Mouse (Mus musculus) heart, embryonic 15.5 days (tissue): ENCODE results near the gene Tpst2. TPM values are rescaled to one million over a fixed set of nuclear protein-coding genes. Genes with fewer than 3 reads are reported as not detected.

Experiments used
- ATAC-seq: fragments of 200-750 bp; cut with Nextera tagmentation; replicated peaks from 2 replicates; pipeline ENCODE4 v1.8.0; 2017; ENCODE audit warnings: low read depth, moderate TSS enrichment; ENCODE audit not compliant: insufficient number of reproducible peaks, insufficient read depth, low FRiP score
- H3K27ac ChIP-seq: fragments of 300-500 bp; sonication (generic); 2 replicates; pipeline ENCODE4 v1.5.1; 2015; ENCODE audit warnings: mild to moderate bottlenecking, inconsistent platforms
- H3K27me3 ChIP-seq: fragments of 300-500 bp; sonication (generic); 2 replicates; pipeline ENCODE4 v1.6.1; 2015; ENCODE audit warnings: inconsistent platforms
- H3K36me3 ChIP-seq: fragments of 300-500 bp; sonication (generic); 2 replicates; pipeline ENCODE4 v1.6.1; 2015; ENCODE audit warnings: mild to moderate bottlenecking, inconsistent platforms
- H3K4me1 ChIP-seq: fragments of 300-500 bp; sonication (generic); replicated peaks from 2 replicates; pipeline ENCODE4 v1.6.1; 2015; ENCODE audit warnings: inconsistent platforms
- H3K4me2 ChIP-seq: fragments of 300-500 bp; sonication (generic); 2 replicates; pipeline ENCODE4 v1.6.1; 2015; ENCODE audit warnings: inconsistent platforms, mild to moderate bottlenecking, moderate library complexity
- H3K4me3 ChIP-seq: fragments of 300-500 bp; sonication (generic); 2 replicates; pipeline ENCODE4 v1.5.1; 2015; ENCODE audit warnings: mild to moderate bottlenecking, inconsistent platforms
- H3K9ac ChIP-seq: fragments of 300-500 bp; sonication (generic); 2 replicates; pipeline ENCODE4 v1.6.1; 2015; ENCODE audit warnings: mild to moderate bottlenecking, inconsistent platforms
- H3K9me3 ChIP-seq: fragments of 300-500 bp; sonication (generic); replicated peaks from 2 replicates; pipeline ENCODE4 v1.6.1; 2016; ENCODE audit warnings: inconsistent platforms
- WGBS: fragments of 180-500 bp; shearing (Covaris S2); methylation state at CpG from one replicate; pipeline ENCODE4 v1.1.7; 2015; ENCODE audit warnings: mixed read lengths; 5-methylcytosine and 5-hydroxymethylcytosine counted together
- polyA plus RNA-seq: library from polyadenylated mRNA; unstranded; fragments of >200 nt; fragmentation: Nextera tagmentation; extraction: Ambion mirVana; gene quantifications from 2 replicates; pipeline ENCODE4 v1.2.1, GENCODE M21; 2015

Gene Tpst2
- 38.5 and 47.8 TPM in 2 replicates for polyA plus RNA-seq

DNA sequence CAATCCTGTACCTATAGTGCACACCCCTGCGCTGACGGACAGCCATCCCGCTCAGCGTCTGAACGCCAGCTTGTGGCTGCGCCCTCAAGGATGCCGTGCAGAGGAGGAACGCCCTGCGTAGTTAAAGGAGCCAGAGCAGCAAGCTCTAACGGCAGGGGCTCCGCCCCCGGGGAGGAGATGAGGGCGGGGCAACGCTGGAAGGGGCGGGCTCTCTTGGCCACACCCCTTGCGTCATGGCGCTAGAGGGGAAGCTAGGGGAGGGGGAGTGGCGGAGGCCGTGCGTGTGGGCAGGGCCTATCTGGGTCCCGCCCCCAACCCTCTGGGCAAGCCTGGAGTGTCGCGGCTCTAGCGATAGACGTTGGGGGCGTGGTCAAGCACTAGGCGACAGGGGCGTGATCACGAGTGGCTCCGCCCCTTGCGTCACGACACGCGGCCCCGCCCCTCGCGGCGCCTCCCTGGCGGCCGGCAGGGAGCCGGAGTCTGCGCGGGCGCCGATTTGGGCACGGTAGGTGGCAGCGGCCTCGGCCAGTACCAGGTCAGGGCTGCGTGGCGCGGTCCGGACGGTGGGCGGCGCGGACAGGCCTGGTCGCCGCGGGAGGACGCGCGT lies at the start of gene Tpst2:
TSS of gene Tpst2 (plus strand) at position 425 of the 607 bp plus-strand sequence.
- peak within 1 kb of the TSS; percentile 89 for H3K9ac ChIP-seq
- H3K36me3 ChIP-seq = no peaks in the 10 kb centered on the region
- H3K4me2 ChIP-seq = peak within 1 kb of the TSS; percentile 82
- under 1% methylated on average over 54 of the region's 62 CpGs for WGBS
- H3K27ac ChIP-seq = peak within 1 kb of the TSS; percentile 75
- peak within 1 kb of the TSS; percentile 80 for H3K4me3 ChIP-seq
- peak; percentile 97 for ATAC-seq
- H3K27me3 ChIP-seq = 0 out of 2 replicates have a peak, but pooled peaks cover 4% of the 10 kb centered on the region
- no peaks in the 10 kb centered on the region for H3K9me3 ChIP-seq
- peaks cover 39% of the 10 kb centered on the region for H3K4me1 ChIP-seq

DNA sequence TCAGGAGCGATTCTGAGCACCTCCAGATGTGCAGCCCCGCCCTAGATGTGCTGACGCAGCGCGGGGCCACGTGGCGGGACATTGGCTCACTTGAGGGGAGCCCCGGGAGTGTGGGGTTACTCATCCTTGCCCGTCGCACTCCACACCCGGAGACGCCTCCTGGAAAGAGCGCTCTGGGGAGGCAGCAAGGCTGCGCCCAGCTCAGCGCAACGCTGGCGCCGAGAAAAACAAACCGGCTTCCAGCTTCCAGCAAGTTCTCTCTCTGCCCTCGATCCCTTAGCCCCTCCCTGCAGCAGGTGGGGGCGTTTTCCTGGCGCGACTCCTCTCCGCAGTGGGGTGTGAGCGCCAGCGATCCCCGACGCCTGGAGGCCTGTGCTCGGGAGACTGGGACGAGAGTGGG lies 49.1 kb upstream of the Tpst2 start:
- Histone ChIP-seq H3K4me1 (peaks cover 17% of the 10 kb centered on the region), H3K4me2 (peak overlapping the region; percentile 47), H3K4me3 (peak overlapping the region; percentile 31), H3K27me3 (peaks cover 93% of the 10 kb centered on the region), H3K9me3 (no peaks in the 10 kb centered on the region), H3K27ac (no peak overlapping the region), H3K9ac (no peak overlapping the region), H3K36me3 (no peaks in the 10 kb centered on the region)
- ATAC-seq = no peak
- 1% methylated on average over 30 of the region's 30 CpGs for WGBS

DNA sequence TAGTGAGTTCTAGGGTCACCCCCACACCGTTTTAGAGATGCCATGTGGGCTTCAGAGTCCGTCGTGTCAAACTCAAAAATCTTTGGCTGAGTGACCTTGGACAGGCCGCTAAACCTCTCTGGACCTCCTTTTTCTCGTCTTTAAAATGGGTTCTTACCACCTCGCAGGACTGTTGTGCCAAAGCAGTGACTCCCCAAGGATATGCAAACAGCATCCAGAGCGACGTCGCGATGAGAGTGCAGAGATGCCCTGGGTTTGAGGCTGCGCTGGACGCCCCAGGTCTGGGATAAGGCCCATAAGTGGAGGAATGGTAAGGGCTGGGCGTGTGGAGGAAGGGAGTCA lies 48.6 kb upstream of the Tpst2 start:
- H3K27ac ChIP-seq = no peak overlapping the region
- no peaks in the 10 kb centered on the region for H3K9me3 ChIP-seq
- H3K36me3 ChIP-seq = no peaks in the 10 kb centered on the region
- no peak overlapping the region for H3K9ac ChIP-seq
- 2% methylated on average over 13 of the region's 13 CpGs for WGBS
- no peak for ATAC-seq
- peaks cover 17% of the 10 kb centered on the region for H3K4me1 ChIP-seq
- H3K27me3 ChIP-seq = peaks cover 92% of the 10 kb centered on the region
- H3K4me3 ChIP-seq = peak overlapping the region; percentile 31
- peak overlapping the region; percentile 53; the same call in 1 of the 2 replicates for H3K4me2 ChIP-seq

DNA sequence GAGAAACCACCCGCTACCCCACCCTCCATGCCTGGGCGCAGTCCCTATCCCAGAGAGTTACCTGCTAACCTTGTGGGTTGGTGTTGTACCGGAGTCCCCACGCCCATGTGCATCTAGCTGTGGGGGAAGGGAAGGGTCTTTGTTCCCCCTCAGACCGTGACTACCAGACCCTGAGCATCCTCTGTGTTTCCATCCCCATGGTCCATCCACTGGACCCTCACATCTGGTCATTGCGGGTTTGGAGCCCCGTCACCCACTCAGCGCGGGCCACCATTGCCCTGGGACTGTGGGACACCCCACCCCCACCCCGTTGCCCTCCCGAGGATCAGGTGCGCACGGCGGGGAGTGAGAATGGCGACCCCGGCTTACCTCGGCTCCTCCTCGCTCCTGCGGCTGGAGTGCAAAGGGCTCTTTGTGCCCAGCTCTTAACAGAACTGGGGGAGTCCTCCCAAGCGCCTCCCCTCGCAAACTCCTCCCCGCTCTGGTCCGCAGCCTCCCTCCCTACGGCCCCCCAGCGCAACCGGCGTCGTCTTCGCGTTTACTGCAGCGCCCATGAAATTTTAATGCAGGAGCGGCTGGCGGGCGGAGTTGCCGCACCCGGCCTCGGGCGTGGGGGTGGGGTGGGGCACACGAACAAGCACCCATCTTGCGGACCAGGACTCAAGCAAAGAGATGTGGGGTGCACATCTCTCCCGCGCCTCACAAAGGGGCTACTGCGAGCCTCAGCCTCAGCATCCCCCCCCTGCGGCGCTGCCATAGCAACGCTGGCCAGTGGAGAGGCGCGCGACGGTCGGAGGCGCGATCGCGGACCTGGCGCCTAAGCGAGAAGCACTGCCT lies 48.0 kb upstream of the Tpst2 start:
- H3K36me3 ChIP-seq = no peaks in the 10 kb centered on the region
- no peak; the same call in 1 of the 2 replicates for ATAC-seq
- 1% methylated on average over 57 of the region's 57 CpGs for WGBS
- H3K27ac ChIP-seq = no peak overlapping the region
- peak overlapping the region; percentile 53 for H3K4me2 ChIP-seq
- peaks cover 17% of the 10 kb centered on the region for H3K4me1 ChIP-seq
- no peak overlapping the region for H3K9ac ChIP-seq
- H3K9me3 ChIP-seq = no peaks in the 10 kb centered on the region
- peaks cover 88% of the 10 kb centered on the region for H3K27me3 ChIP-seq
- H3K4me3 ChIP-seq = peak overlapping the region; percentile 31

DNA sequence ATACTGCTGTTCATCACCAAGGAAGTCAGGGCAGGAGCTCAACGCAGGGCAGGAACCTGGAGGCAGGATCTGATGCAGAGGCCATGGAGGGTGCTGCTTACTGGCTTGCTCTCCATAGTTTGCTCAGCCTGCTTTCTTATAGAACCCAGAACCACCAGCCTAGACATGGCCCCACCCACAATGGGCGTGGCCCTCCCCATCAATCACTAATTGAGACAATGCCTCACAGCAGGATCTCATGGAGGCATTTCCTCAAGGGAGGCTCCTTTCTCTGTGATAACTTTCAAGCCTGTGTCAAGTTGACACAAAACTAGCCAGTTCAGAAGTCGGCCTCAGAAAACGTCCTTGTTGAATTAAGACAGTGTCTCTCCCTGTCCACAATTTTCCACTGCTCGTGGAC lies 40.7 kb upstream of the Tpst2 start:
- H3K4me3 ChIP-seq = no peak overlapping the region
- no peak overlapping the region for H3K4me2 ChIP-seq
- H3K9ac ChIP-seq = no peak overlapping the region
- H3K27ac ChIP-seq = no peak overlapping the region
- H3K27me3 ChIP-seq = peaks cover 50% of the 10 kb centered on the region
- H3K36me3 ChIP-seq = no peaks in the 10 kb centered on the region
- H3K4me1 ChIP-seq = peaks cover 4% of the 10 kb centered on the region; the same call in 1 of the 2 replicates
- no peaks in the 10 kb centered on the region for H3K9me3 ChIP-seq
- 58% methylated on average over 5 of the region's 5 CpGs for WGBS
- no peak for ATAC-seq

DNA sequence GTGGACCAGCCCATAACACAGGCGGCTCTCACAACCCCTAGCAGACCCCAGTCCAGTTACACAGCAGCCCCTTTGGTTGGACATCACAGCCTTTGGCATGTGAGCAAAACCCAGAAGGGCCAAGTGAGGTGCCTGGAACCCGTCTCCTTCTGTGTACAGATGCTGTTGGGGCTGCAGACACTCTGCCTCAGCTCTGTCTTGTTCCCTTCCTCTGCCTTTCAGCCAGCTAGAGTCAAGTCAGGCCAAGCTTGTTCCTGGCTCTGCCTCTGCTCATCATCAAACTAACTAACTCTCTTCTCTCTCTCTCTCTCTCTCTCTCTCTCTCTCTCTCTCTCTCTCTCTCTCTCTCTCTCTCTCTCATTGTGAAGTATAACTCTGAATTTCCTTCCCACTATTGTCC lies 39.9 kb upstream of the Tpst2 start:
- WGBS = 59% methylated on average over 2 of the region's 2 CpGs
- H3K4me2 ChIP-seq = no peak overlapping the region
- peaks cover 4% of the 10 kb centered on the region; the same call in 1 of the 2 replicates for H3K4me1 ChIP-seq
- peaks cover 42% of the 10 kb centered on the region for H3K27me3 ChIP-seq
- no peaks in the 10 kb centered on the region for H3K9me3 ChIP-seq
- H3K36me3 ChIP-seq = no peaks in the 10 kb centered on the region
- ATAC-seq = no peak
- H3K4me3 ChIP-seq = no peak overlapping the region
- H3K27ac ChIP-seq = no peak overlapping the region
- H3K9ac ChIP-seq = no peak overlapping the region

DNA sequence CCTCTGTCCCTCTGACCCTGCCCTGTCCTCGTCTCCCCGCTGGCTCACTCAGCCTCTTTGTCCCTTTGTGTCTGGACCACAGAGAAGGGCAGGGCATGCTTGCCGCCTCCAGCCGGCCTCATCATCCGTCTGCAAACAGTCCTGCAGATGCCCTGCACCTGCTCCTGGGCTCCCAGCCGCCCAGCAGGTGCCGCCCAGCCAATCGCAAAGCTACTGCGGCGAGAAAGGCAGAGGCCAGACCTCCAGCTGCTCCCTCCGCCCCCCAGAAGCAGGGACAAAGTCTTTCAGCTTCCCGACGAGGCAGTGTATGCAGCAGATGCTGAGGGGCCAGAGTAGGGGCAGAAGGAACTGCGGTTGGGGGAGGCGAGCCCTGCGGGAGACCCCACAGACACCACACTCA lies 39.1 kb upstream of the Tpst2 start:
- H3K9ac ChIP-seq = no peak overlapping the region
- no peak for ATAC-seq
- H3K4me2 ChIP-seq = no peak overlapping the region
- H3K4me3 ChIP-seq = no peak overlapping the region
- H3K9me3 ChIP-seq = no peaks in the 10 kb centered on the region
- no peaks in the 10 kb centered on the region for H3K36me3 ChIP-seq
- peaks cover 4% of the 10 kb centered on the region; the same call in 1 of the 2 replicates for H3K4me1 ChIP-seq
- WGBS = 7% methylated on average over 16 of the region's 16 CpGs
- peaks cover 36% of the 10 kb centered on the region for H3K27me3 ChIP-seq
- H3K27ac ChIP-seq = no peak overlapping the region

DNA sequence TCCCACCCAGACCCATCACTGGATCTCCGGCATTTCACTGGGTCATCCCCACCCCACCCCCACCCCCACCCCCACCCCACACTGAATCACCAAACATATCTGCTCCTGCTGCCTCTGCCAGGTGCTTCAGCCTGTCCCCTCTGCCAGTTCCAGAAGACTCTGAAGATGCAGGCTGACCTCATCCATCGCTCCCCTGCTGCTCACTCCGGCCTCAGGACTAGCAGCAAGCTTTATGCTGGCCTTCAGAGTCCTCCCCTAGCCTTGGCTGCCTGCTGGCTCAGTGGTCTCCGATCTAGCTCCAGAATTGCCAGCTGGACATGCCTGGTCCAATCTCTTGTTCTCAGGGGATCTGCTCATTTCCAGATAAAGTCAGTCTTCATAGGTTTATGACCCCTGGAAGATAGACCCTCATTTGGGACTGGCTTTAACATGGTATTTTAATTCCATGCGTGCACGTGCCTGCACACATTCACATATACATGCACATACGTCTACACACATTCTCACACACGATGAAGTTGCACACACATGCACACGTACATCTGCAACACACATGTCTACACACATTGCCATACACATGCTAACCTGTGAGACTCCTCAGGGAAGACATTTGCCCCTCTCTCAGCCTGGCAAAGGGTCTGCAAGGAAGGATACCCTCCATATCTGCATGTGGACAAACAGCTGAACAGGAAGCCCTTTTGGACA lies 38.5 kb upstream of the Tpst2 start:
- H3K27ac ChIP-seq = no peak overlapping the region
- no peaks in the 10 kb centered on the region for H3K9me3 ChIP-seq
- H3K27me3 ChIP-seq = peaks cover 36% of the 10 kb centered on the region
- ATAC-seq = no peak
- no peak overlapping the region for H3K4me2 ChIP-seq
- no peaks in the 10 kb centered on the region for H3K36me3 ChIP-seq
- peaks cover 4% of the 10 kb centered on the region; the same call in 1 of the 2 replicates for H3K4me1 ChIP-seq
- no peak overlapping the region for H3K9ac ChIP-seq
- WGBS = 52% methylated on average over 9 of the region's 9 CpGs
- H3K4me3 ChIP-seq = no peak overlapping the region

DNA sequence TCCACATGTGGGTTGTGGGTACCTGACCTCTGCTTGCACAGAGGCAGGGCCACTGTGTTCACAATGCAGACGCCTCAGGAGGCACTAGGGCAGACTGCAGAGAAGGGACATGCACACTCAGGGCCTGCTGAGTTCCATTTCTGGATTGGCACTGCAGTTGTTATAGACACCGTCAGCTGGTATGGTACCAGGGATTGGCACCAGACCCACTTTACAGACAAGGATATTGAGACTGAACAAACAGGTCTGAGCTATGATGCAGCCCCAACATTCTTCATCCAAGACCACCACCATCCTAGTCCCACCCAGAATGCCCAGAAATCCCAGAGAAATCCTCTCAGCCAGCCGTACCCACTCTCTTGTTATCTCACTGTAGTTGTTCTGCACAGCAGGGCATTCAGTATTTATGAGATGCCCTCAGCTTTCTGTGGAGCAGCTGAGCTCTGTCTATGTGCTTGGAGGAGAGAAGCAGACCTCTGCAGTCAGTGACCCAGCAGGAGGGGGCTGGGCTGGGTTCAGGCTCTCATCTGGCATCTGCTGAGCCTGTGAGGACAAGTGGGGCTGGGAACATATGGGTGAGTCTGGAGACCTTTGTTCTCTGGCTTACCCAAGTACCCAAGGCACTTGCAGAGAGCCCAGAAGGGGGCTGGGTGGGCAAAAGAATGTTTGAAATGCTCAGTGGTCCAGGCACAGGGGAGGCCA lies 37.6 kb upstream of the Tpst2 start:
- no peak overlapping the region for H3K4me2 ChIP-seq
- 59% methylated on average over 3 of the region's 3 CpGs for WGBS
- peaks cover 36% of the 10 kb centered on the region for H3K27me3 ChIP-seq
- H3K9ac ChIP-seq = no peak overlapping the region
- H3K27ac ChIP-seq = no peak overlapping the region
- no peaks in the 10 kb centered on the region for H3K9me3 ChIP-seq
- no peak for ATAC-seq
- no peak overlapping the region for H3K4me3 ChIP-seq
- H3K4me1 ChIP-seq = peaks cover 12% of the 10 kb centered on the region
- H3K36me3 ChIP-seq = no peaks in the 10 kb centered on the region

DNA sequence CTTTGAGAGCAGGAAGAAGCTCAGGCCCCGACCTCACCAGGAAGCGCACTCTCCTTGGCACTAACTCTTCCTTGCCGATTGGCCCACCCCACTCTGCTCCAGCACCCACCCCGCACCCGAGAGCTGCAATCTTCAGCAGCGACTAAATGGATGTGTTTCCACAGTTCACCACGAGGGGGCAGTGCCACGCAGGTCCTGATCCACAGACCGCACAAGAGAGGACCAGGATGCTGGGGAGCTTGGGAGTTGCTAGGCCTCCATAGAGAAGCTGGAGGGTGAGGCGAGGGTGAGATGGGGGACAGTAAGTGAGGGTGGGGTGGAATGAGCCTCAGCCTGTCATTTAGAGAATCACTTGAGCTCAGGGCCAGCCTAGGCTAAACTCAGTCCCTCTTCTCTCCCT lies 35.7 kb upstream of the Tpst2 start:
- H3K4me2 ChIP-seq = peak overlapping the region; percentile 42
- peaks cover 30% of the 10 kb centered on the region for H3K27me3 ChIP-seq
- H3K4me3 ChIP-seq = 0 out of 2 replicates have a peak overlapping the region, but pooled peaks have one; percentile 20
- peaks cover 25% of the 10 kb centered on the region for H3K4me1 ChIP-seq
- H3K9ac ChIP-seq = no peak overlapping the region
- peak; percentile 28; the same call in 1 of the 2 replicates for ATAC-seq
- H3K27ac ChIP-seq = no peak overlapping the region
- H3K36me3 ChIP-seq = no peaks in the 10 kb centered on the region
- 1% methylated on average over 10 of the region's 10 CpGs for whole genome bisulfite sequencing
- H3K9me3 ChIP-seq = no peaks in the 10 kb centered on the region

DNA sequence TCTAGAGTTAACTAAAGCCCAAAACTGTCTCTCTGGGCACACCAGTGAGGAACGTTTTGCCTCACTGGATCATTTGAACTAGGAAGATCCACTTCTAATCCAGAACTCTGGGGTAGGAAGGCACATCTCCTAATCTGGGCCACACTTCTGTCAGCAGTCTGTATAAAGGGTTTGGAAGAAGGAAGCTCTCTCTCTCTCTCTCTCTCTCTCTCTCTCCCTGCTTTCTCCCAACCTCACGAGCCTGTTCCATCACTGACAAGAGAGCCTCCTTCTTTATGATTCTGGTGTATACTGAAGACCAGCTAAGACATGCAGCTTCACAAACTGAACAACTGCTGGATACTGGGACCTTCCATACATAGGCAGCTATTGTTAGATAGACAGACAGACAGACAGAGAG lies 34.6 kb upstream of the Tpst2 start:
- H3K27ac ChIP-seq = no peak overlapping the region
- no peak overlapping the region for H3K9ac ChIP-seq
- no peak for ATAC-seq
- H3K27me3 ChIP-seq = peaks cover 28% of the 10 kb centered on the region
- no peak overlapping the region for H3K4me2 ChIP-seq
- H3K4me3 ChIP-seq = no peak overlapping the region
- H3K36me3 ChIP-seq = no peaks in the 10 kb centered on the region
- H3K4me1 ChIP-seq = peaks cover 25% of the 10 kb centered on the region
- no peaks in the 10 kb centered on the region for H3K9me3 ChIP-seq
- WGBS = 65% methylated on average over 2 of the region's 2 CpGs
